Mouse (Mus musculus): ENCODE results near the gene Htra1. TPM values are rescaled to one million over a fixed set of nuclear protein-coding genes. Genes with fewer than 3 reads are reported as not detected.

The Htra1 gene
- total and polyA plus RNA-seq, 2 experiments from 2014 or later, result 79.7 to 95.2 TPM

DNA sequence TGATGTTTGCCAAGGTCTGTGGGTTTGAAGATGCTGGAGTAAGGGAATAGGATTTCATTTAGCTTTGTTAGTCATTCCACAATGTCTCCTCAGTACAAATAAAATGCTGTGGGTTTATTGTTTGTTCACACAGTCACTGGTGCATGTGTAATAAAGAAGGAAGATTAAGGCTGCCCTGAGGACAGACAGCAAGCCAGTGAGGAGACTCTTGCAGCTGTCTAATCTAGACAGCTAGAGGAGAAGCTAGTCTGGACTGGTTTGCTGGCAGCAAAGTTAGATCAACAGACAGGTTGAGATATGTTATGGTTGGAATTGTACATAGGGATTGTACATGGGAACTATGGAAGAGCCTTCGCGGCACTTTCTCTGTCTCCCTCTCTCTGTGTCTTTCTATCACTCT, 71.3 kb downstream of the Htra1 start:
- WGBS, result 97% methylated on average over 2 of the region's 2 CpGs
- Histone ChIP-seq H3K4me1 (ENCODE audit: control insufficient read depth, insufficient read depth) (no peaks in the 10 kb centered on the region), H3K27ac (ENCODE audit: low read depth) (no peak overlapping the region), H3K4me3 (ENCODE audit: low read depth, low read length) (no peak overlapping the region), H3K36me3 (replicated peaks; ENCODE audit: control insufficient read depth, insufficient read depth, low read length) (no peaks in the 10 kb centered on the region), H3K9ac (replicated peaks; ENCODE audit: low read depth, low read length) (no peak overlapping the region), H3K4me2 (ENCODE audit: low read depth, low read length) (no peak overlapping the region), H3K27me3 (ENCODE audit: control insufficient read depth, insufficient read depth, low read length) (no peaks in the 10 kb centered on the region), H3K9me3 (replicated peaks; ENCODE audit: control insufficient read depth, low read length) (peaks cover 7% of the 10 kb centered on the region; the same call in 1 of the 2 replicates)
- no peak for TF ChIP-seq CTCF (IDR thresholded peaks at IDR 0.05; ENCODE audit: low read depth)
- TF ChIP-seq EP300 (IDR thresholded peaks at IDR 0.05; ENCODE audit: low read depth), result no peak
- DNase-seq (ENCODE audit: low spot score), result no peak
- no peak for ATAC-seq (ENCODE audit: insufficient read depth, low read depth)

DNA sequence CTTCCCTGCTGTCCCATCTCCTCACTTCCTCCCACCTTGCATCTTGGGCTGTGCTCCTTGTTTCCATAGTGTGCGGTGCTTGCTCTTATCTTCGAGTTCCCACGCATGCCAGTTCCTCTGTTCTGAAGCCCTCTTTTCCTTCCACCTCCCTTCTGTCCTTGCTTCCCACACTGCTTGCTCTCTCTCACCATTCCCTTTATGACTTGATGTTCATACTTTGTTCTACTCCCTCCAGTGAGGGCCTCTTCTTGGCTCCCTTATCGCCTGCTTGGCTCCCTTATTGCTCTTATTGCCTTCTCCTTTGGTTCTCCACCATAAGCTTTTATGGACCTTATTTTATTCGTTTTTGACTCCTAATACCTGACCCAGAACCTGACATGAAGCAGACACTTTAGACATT, 73.3 kb downstream of the Htra1 start:
- Histone ChIP-seq H3K4me1 (ENCODE audit: control insufficient read depth, insufficient read depth) (no peaks in the 10 kb centered on the region), H3K27ac (ENCODE audit: low read depth) (no peak overlapping the region), H3K4me3 (ENCODE audit: low read depth, low read length) (no peak overlapping the region), H3K9me3 (replicated peaks; ENCODE audit: control insufficient read depth, low read length) (peaks cover 7% of the 10 kb centered on the region; the same call in 1 of the 2 replicates), H3K27me3 (ENCODE audit: control insufficient read depth, insufficient read depth, low read length) (no peaks in the 10 kb centered on the region), H3K9ac (replicated peaks; ENCODE audit: low read depth, low read length) (no peak overlapping the region), H3K4me2 (ENCODE audit: low read depth, low read length) (no peak overlapping the region), H3K36me3 (replicated peaks; ENCODE audit: control insufficient read depth, insufficient read depth, low read length) (no peaks in the 10 kb centered on the region)
- 64% methylated on average over 5 of the region's 5 CpGs for WGBS
- no peak for TF ChIP-seq EP300 (IDR thresholded peaks at IDR 0.05; ENCODE audit: low read depth)
- ATAC-seq (ENCODE audit: insufficient read depth, low read depth), result no peak
- no peak for DNase-seq (ENCODE audit: low spot score)

DNA sequence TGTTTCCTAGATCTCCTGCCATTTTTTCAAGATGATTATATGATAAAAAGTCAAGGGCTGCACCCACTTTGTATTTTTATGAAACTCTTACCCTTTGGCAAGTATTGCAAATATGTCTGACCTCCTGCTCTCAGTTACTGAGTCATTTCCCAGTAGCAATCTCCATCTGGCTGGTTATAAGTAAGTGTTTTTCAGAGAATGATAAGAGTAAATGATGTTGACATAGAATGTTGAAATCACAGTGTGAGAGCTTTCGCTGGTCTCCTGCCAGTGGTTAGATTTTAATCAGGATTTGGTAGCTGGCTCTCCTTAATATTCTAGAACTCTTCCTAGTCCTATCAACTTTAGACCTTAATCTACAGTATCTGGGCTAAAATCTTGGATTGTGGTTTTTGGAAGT, 76.0 kb downstream of the Htra1 start:
- DNase-seq (ENCODE audit: low spot score) (no peak), ATAC-seq (ENCODE audit: insufficient read depth, low read depth) (no peak)
- WGBS, result 57% methylated on average over 1 of the region's 1 CpGs
- no peaks in the 10 kb centered on the region for H3K27me3 ChIP-seq (ENCODE audit: control insufficient read depth, insufficient read depth, low read length)
- no peak overlapping the region for H3K4me3 ChIP-seq (ENCODE audit: low read depth, low read length)
- no peak overlapping the region for H3K4me2 ChIP-seq (ENCODE audit: low read depth, low read length)
- H3K27ac ChIP-seq (ENCODE audit: low read depth), result no peak overlapping the region
- H3K9ac ChIP-seq (replicated peaks; ENCODE audit: low read depth, low read length), result no peak overlapping the region
- H3K9me3 ChIP-seq (replicated peaks; ENCODE audit: control insufficient read depth, low read length), result 0 out of 2 replicates have a peak, but pooled peaks cover 5% of the 10 kb centered on the region
- H3K4me1 ChIP-seq (ENCODE audit: control insufficient read depth, insufficient read depth), result no peaks in the 10 kb centered on the region
- no peaks in the 10 kb centered on the region for H3K36me3 ChIP-seq (replicated peaks; ENCODE audit: control insufficient read depth, insufficient read depth, low read length)
- TF ChIP-seq EP300 (IDR thresholded peaks at IDR 0.05; ENCODE audit: low read depth), result no peak
- no peak for TF ChIP-seq CTCF (IDR thresholded peaks at IDR 0.05; ENCODE audit: low read depth)

DNA sequence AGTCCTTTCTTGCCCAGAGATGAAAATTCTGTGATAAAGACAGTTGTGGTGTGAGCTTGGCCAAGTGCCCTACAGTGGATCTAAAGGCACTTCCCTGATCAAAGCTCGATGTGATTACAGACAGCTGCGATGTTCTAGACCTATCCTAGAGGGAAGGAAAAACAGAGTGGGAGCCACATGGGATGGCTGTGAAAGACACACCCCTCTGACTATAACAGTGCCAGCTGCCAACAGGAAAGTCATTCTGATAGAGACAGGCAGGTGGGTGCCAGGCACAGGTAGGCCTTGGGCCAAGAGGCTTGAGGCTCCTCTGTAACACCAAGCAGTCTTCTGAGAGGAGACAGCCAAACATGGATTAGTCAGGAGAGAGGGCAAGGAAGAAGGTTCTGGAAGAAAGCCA, 83.3 kb downstream of the Htra1 start:
- Histone ChIP-seq H3K9ac (replicated peaks; ENCODE audit: low read depth, low read length) (no peak overlapping the region), H3K36me3 (replicated peaks; ENCODE audit: control insufficient read depth, insufficient read depth, low read length) (no peaks in the 10 kb centered on the region), H3K27me3 (ENCODE audit: control insufficient read depth, insufficient read depth, low read length) (no peaks in the 10 kb centered on the region), H3K27ac (ENCODE audit: low read depth) (no peak overlapping the region), H3K4me2 (ENCODE audit: low read depth, low read length) (no peak overlapping the region), H3K4me3 (ENCODE audit: low read depth, low read length) (no peak overlapping the region), H3K9me3 (replicated peaks; ENCODE audit: control insufficient read depth, low read length) (0 out of 2 replicates have a peak, but pooled peaks cover 5% of the 10 kb centered on the region), H3K4me1 (ENCODE audit: control insufficient read depth, insufficient read depth) (no peaks in the 10 kb centered on the region)
- no peak for ATAC-seq (ENCODE audit: insufficient read depth, low read depth)
- TF ChIP-seq EP300 (IDR thresholded peaks at IDR 0.05; ENCODE audit: low read depth) (no peak), CTCF (IDR thresholded peaks at IDR 0.05; ENCODE audit: low read depth) (no peak)
- WGBS, result 70% methylated on average over 2 of the region's 2 CpGs
- no peak for DNase-seq (ENCODE audit: low spot score)

DNA sequence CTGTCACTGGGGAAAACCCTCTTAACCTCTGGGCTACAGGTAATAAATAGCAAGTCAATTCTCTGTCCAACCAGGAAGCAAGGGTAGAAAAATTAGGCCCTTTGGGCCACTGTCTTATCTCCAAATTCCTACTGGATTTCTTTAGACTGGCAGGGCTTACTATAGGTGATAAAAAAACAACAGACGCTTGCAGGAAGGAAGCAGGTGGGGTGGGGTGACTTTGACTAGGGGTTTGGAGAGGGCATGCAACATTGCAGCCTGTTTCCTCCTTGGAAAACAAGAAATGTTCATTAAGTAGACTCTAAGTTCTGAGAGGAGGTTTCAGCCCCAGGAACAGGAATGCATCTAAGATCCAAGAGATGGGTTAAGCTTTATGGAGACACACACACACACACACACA, 88.9 kb downstream of the Htra1 start:
- Histone ChIP-seq H3K4me1 (ENCODE audit: control insufficient read depth, insufficient read depth) (no peaks in the 10 kb centered on the region), H3K4me2 (ENCODE audit: low read depth, low read length) (no peak overlapping the region), H3K9me3 (replicated peaks; ENCODE audit: control insufficient read depth, low read length) (no peaks in the 10 kb centered on the region), H3K27ac (ENCODE audit: low read depth) (no peak overlapping the region), H3K4me3 (ENCODE audit: low read depth, low read length) (no peak overlapping the region), H3K27me3 (ENCODE audit: control insufficient read depth, insufficient read depth, low read length) (no peaks in the 10 kb centered on the region), H3K9ac (replicated peaks; ENCODE audit: low read depth, low read length) (no peak overlapping the region), H3K36me3 (replicated peaks; ENCODE audit: control insufficient read depth, insufficient read depth, low read length) (no peaks in the 10 kb centered on the region)
- no peak for TF ChIP-seq CTCF (IDR thresholded peaks at IDR 0.05; ENCODE audit: low read depth)
- TF ChIP-seq EP300 (IDR thresholded peaks at IDR 0.05; ENCODE audit: low read depth), result no peak
- ATAC-seq (ENCODE audit: insufficient read depth, low read depth) (no peak), DNase-seq (ENCODE audit: low spot score) (no peak)
- WGBS, result 11% methylated on average over 1 of the region's 1 CpGs

DNA sequence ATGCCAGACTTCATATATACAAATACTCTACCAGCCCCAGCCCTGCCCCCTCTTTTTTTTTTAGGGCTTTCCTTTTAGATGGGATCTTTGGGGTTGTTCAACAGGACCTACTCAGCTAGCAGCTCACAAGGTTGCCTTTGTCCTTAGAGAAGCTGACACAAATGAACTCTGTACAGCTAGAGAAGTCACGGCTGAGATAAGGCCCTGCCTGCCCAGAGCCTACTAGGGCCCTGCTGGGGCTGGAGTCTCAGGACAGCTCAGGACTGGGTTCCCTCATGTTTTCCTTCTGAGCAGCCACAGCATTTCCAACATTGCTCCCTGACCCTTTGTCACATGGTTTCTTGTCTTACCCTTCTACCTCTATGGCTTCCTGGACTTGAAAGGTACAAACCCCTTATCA, 91.6 kb downstream of the Htra1 start:
- no peak for TF ChIP-seq CTCF (IDR thresholded peaks at IDR 0.05; ENCODE audit: low read depth)
- TF ChIP-seq EP300 (IDR thresholded peaks at IDR 0.05; ENCODE audit: low read depth), result no peak
- ATAC-seq (ENCODE audit: insufficient read depth, low read depth) (no peak), DNase-seq (ENCODE audit: low spot score) (no peak)
- Histone ChIP-seq H3K9ac (replicated peaks; ENCODE audit: low read depth, low read length) (no peak overlapping the region), H3K4me3 (ENCODE audit: low read depth, low read length) (no peak overlapping the region), H3K27me3 (ENCODE audit: control insufficient read depth, insufficient read depth, low read length) (no peaks in the 10 kb centered on the region), H3K4me1 (ENCODE audit: control insufficient read depth, insufficient read depth) (no peaks in the 10 kb centered on the region), H3K9me3 (replicated peaks; ENCODE audit: control insufficient read depth, low read length) (no peaks in the 10 kb centered on the region), H3K36me3 (replicated peaks; ENCODE audit: control insufficient read depth, insufficient read depth, low read length) (no peaks in the 10 kb centered on the region), H3K4me2 (ENCODE audit: low read depth, low read length) (no peak overlapping the region), H3K27ac (ENCODE audit: low read depth) (no peak overlapping the region)
- whole genome bisulfite sequencing, result 65% methylated on average over 1 of the region's 1 CpGs
